Mouse (Mus musculus): ENCODE measurements at regions not wholly inside any gene's neighbourhood (a gene's known extent, or its start where the extent isn't known, plus 50 kb on each side); places are given as distances from the start of the nearest gene placed in this dataset.
"Not testable (repeated sequence)": the region's sequence is repeated elsewhere in the genome, so short reads cannot be mapped to it uniquely, and the experiment has no call there.

- DNase-seq (ENCODE audit: low spot score), result no peak
These were observed 125.4 kb upstream of the Immp2l start for GRCm38 (mm10) chr12:40898414-40899027.

- DNase-seq (ENCODE audit: low spot score), result no peak
These were observed 118.1 kb upstream of the Immp2l start for GRCm38 (mm10) chr12:40905650-40906338.

GRCm38 (mm10) chr12:40906807-40907206, 117.1 kb upstream of the Immp2l start:
- no peak for DNase-seq (ENCODE audit: low spot score)

- DNase-seq (ENCODE audit: low spot score), result no peak
These were observed 114.8 kb upstream of the Immp2l start for GRCm38 (mm10) chr12:40908809-40909795.

- no peak for DNase-seq (ENCODE audit: low spot score)
These were observed 106.4 kb upstream of the Immp2l start for GRCm38 (mm10) chr12:40917486-40917885.

- no peak for DNase-seq (ENCODE audit: low spot score)
These were observed 101.9 kb upstream of the Immp2l start for GRCm38 (mm10) chr12:40921988-40922387.

GRCm38 (mm10) chr12:40926681-40927080, 97.2 kb upstream of the Immp2l start:
- no peak for DNase-seq (ENCODE audit: low spot score)

- DNase-seq (ENCODE audit: low spot score), result not testable (repeated sequence)
These were observed 94.5 kb upstream of the Immp2l start for GRCm38 (mm10) chr12:40929409-40929808.

GRCm38 (mm10) chr12:40935098-40935759, 88.7 kb upstream of the Immp2l start:
- DNase-seq (ENCODE audit: low spot score), result peak; percentile 56

- DNase-seq (ENCODE audit: low spot score), result no peak
These were observed 86.9 kb upstream of the Immp2l start for GRCm38 (mm10) chr12:40937037-40937436.

GRCm38 (mm10) chr12:40946888-40947287, 77.0 kb upstream of the Immp2l start:
- DNase-seq (ENCODE audit: low spot score), result no peak

GRCm38 (mm10) chr12:40949580-40949979, 74.3 kb upstream of the Immp2l start:
- DNase-seq (ENCODE audit: low spot score), result peak; percentile 39

- DNase-seq (ENCODE audit: low spot score), result no peak
These were observed 65.4 kb upstream of the Immp2l start for GRCm38 (mm10) chr12:40958536-40958935.

- DNase-seq (ENCODE audit: low spot score), result no peak
These were observed 58.9 kb upstream of the Immp2l start for GRCm38 (mm10) chr12:40964996-40965395.

GRCm38 (mm10) chr12:40966308-40966707, 57.6 kb upstream of the Immp2l start:
- no peak for DNase-seq (ENCODE audit: low spot score)

GRCm38 (mm10) chr12:40966723-40967122, 57.2 kb upstream of the Immp2l start:
- peak; percentile 76 for DNase-seq (ENCODE audit: low spot score)

GRCm38 (mm10) chr12:40972844-40973243, 51.0 kb upstream of the Immp2l start:
- DNase-seq (ENCODE audit: low spot score), result no peak

All from c-Kit-positive CD71-positive TER-119-positive erythroid progenitor cells, embryonic 14.5 days (primary cell).